Mouse (Mus musculus): ENCODE measurements at regions not wholly inside any gene's neighbourhood (a gene's known extent, or its start where the extent isn't known, plus 50 kb on each side); places are given as distances from the start of the nearest gene placed in this dataset.

DNA sequence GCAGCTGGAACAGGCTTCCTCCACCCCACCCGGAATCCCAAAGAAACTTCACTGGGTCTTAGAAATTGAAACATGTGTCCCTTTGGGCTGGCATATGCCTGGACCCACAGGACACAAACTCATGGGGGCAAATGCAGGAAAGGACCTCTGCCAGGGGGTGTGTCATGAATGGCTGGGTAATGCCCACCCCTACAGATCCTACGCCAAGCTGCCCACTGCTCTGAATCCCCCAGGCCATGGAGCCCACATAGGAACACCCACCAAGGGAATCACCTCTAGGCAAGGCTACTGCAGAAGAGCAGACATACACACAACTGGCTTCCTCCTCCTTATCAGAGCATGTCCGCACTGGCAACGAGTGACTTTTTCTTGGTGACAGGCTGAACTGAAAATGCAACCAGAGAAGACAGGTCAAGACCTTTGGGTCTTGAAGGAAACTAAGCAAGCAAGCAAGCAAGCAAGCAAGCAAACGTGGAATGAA lies 54.4 kb upstream of the Ezh2 start:
- ATAC-seq (ENCODE audit: low FRiP score) = no peak
- no peak overlapping the region for H3K27ac ChIP-seq (ENCODE audit: low read depth, low read length)
- no peaks in the 10 kb centered on the region for H3K27me3 ChIP-seq (ENCODE audit: insufficient read depth, low read length)
- no peak for DNase-seq (ENCODE audit: low spot score)
- no peak overlapping the region for H3K4me2 ChIP-seq (ENCODE audit: low read depth, low read length, poor library complexity, severe bottlenecking)
- H3K4me3 ChIP-seq (ENCODE audit: low read depth, low read length) = no peak overlapping the region
- H3K9ac ChIP-seq (replicated peaks; ENCODE audit: low read length, poor library complexity, severe bottlenecking) = no peak overlapping the region
- no peak for TF ChIP-seq CTCF (IDR thresholded peaks at IDR 0.05)
- no peaks in the 10 kb centered on the region for H3K36me3 ChIP-seq (ENCODE audit: insufficient read depth, low read length)
- no peaks in the 10 kb centered on the region for H3K9me3 ChIP-seq (ENCODE audit: low read length)
- WGBS = 80% methylated on average over 5 of the region's 5 CpGs
- no peaks in the 10 kb centered on the region for H3K4me1 ChIP-seq (ENCODE audit: insufficient read depth, low read length)

GRCm38 (mm10) chr6:47648899-47649298 lies 53.8 kb upstream of the Ezh2 start:
- 89% methylated on average over 5 of the region's 5 CpGs for WGBS
- Histone ChIP-seq H3K4me2 (ENCODE audit: low read depth, low read length, poor library complexity, severe bottlenecking) (no peak overlapping the region), H3K9me3 (ENCODE audit: low read length) (no peaks in the 10 kb centered on the region), H3K27me3 (ENCODE audit: insufficient read depth, low read length) (no peaks in the 10 kb centered on the region), H3K4me3 (ENCODE audit: low read depth, low read length) (no peak overlapping the region), H3K9ac (replicated peaks; ENCODE audit: low read length, poor library complexity, severe bottlenecking) (no peak overlapping the region), H3K36me3 (ENCODE audit: insufficient read depth, low read length) (no peaks in the 10 kb centered on the region), H3K27ac (ENCODE audit: low read depth, low read length) (no peak overlapping the region), H3K4me1 (ENCODE audit: insufficient read depth, low read length) (no peaks in the 10 kb centered on the region)
- ATAC-seq (ENCODE audit: low FRiP score) (no peak), DNase-seq (ENCODE audit: low spot score) (no peak)
- no peak for TF ChIP-seq CTCF (IDR thresholded peaks at IDR 0.05)

DNA sequence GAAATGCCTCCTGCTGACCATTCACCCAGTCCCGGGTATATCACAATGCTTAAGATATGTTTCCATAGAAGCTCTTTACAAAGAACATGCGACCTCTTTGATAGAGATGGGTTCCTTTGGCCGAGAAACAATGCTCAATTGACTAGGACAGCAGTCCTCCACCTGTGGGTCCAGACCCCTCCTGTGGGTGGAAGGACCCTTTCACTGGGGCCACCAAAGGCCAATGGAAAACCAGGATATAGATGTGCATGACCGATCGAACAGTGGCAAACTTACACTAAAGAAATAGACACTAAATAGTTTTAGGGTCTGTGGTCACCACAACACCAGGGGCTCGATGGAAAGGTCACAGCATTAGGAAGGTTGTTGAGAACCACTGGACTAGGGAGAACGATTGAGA lies 53.2 kb upstream of the Ezh2 start:
- Histone ChIP-seq H3K9me3 (ENCODE audit: low read length) (no peaks in the 10 kb centered on the region), H3K36me3 (ENCODE audit: insufficient read depth, low read length) (no peaks in the 10 kb centered on the region), H3K27ac (ENCODE audit: low read depth, low read length) (no peak overlapping the region), H3K4me3 (ENCODE audit: low read depth, low read length) (no peak overlapping the region), H3K4me2 (ENCODE audit: low read depth, low read length, poor library complexity, severe bottlenecking) (no peak overlapping the region), H3K4me1 (ENCODE audit: insufficient read depth, low read length) (no peaks in the 10 kb centered on the region), H3K27me3 (ENCODE audit: insufficient read depth, low read length) (no peaks in the 10 kb centered on the region), H3K9ac (replicated peaks; ENCODE audit: low read length, poor library complexity, severe bottlenecking) (no peak overlapping the region)
- no peak for ATAC-seq (ENCODE audit: low FRiP score)
- no peak for TF ChIP-seq CTCF (IDR thresholded peaks at IDR 0.05)
- no peak for DNase-seq (ENCODE audit: low spot score)
- 91% methylated on average over 7 of the region's 7 CpGs for WGBS

DNA sequence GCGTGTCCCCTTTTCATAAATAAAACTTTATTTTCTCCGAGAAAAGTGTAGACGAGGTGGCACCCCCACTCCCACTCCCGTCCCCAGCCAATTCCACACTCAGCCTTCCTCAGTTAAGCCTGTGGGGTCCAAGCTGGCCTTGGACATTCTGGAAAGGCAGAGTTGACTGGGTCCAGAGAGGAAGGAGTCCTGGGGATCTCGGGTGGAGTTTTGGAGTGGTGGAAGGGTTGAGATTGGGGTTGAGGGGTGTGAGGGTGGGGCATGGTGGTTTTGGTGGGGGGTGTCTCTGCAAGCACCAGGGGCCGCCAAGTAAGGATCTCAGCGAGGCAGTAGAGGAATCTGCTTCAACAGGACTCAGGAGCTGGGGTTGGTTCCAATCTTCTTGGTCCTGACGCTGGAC lies 52.7 kb upstream of the Ezh2 start:
- WGBS = 85% methylated on average over 8 of the region's 8 CpGs
- no peaks in the 10 kb centered on the region for H3K4me1 ChIP-seq (ENCODE audit: insufficient read depth, low read length)
- H3K9me3 ChIP-seq (ENCODE audit: low read length) = no peaks in the 10 kb centered on the region
- no peaks in the 10 kb centered on the region for H3K36me3 ChIP-seq (ENCODE audit: insufficient read depth, low read length)
- no peak overlapping the region for H3K27ac ChIP-seq (ENCODE audit: low read depth, low read length)
- H3K27me3 ChIP-seq (ENCODE audit: insufficient read depth, low read length) = no peaks in the 10 kb centered on the region
- no peak overlapping the region for H3K4me3 ChIP-seq (ENCODE audit: low read depth, low read length)
- no peak overlapping the region for H3K9ac ChIP-seq (replicated peaks; ENCODE audit: low read length, poor library complexity, severe bottlenecking)
- ATAC-seq (ENCODE audit: low FRiP score) = no peak
- TF ChIP-seq CTCF (IDR thresholded peaks at IDR 0.05) = no peak
- DNase-seq (ENCODE audit: low spot score) = no peak
- no peak overlapping the region for H3K4me2 ChIP-seq (ENCODE audit: low read depth, low read length, poor library complexity, severe bottlenecking)

GRCm38 (mm10) chr6:47646731-47647567 lies 51.8 kb upstream of the Ezh2 start:
- no peak overlapping the region for H3K9ac ChIP-seq (replicated peaks; ENCODE audit: low read length, poor library complexity, severe bottlenecking)
- no peaks in the 10 kb centered on the region for H3K36me3 ChIP-seq (ENCODE audit: insufficient read depth, low read length)
- H3K4me2 ChIP-seq (ENCODE audit: low read depth, low read length, poor library complexity, severe bottlenecking) = no peak overlapping the region
- H3K4me1 ChIP-seq (ENCODE audit: insufficient read depth, low read length) = no peaks in the 10 kb centered on the region
- no peak for TF ChIP-seq CTCF (IDR thresholded peaks at IDR 0.05)
- ATAC-seq (ENCODE audit: low FRiP score) (no peak), DNase-seq (ENCODE audit: low spot score) (no peak)
- H3K27ac ChIP-seq (ENCODE audit: low read depth, low read length) = no peak overlapping the region
- no peaks in the 10 kb centered on the region for H3K9me3 ChIP-seq (ENCODE audit: low read length)
- no peak overlapping the region for H3K4me3 ChIP-seq (ENCODE audit: low read depth, low read length)
- 68% methylated on average over 14 of the region's 14 CpGs for whole genome bisulfite sequencing
- no peaks in the 10 kb centered on the region for H3K27me3 ChIP-seq (ENCODE audit: insufficient read depth, low read length)

- WGBS = 56% methylated on average over 1 of the region's 1 CpGs
- Histone ChIP-seq H3K36me3 (ENCODE audit: insufficient read depth, low read length) (no peaks in the 10 kb centered on the region), H3K4me2 (ENCODE audit: low read depth, low read length, poor library complexity, severe bottlenecking) (no peak overlapping the region), H3K27ac (ENCODE audit: low read depth, low read length) (no peak overlapping the region), H3K4me3 (ENCODE audit: low read depth, low read length) (no peak overlapping the region), H3K9me3 (ENCODE audit: low read length) (no peaks in the 10 kb centered on the region), H3K27me3 (ENCODE audit: insufficient read depth, low read length) (no peaks in the 10 kb centered on the region), H3K9ac (replicated peaks; ENCODE audit: low read length, poor library complexity, severe bottlenecking) (no peak overlapping the region), H3K4me1 (ENCODE audit: insufficient read depth, low read length) (no peaks in the 10 kb centered on the region)
- no peak for TF ChIP-seq CTCF (IDR thresholded peaks at IDR 0.05)
- DNase-seq (ENCODE audit: low spot score) (no peak), ATAC-seq (ENCODE audit: low FRiP score) (no peak)
Measured at GRCm38 (mm10) chr6:47646022-47646421, 50.9 kb upstream of the Ezh2 start.
